Mouse (Mus musculus) forebrain, embryonic 10.5 days (tissue): Measurements from ENCODE around the gene Eef1g. TPM values are rescaled to one million over a fixed set of nuclear protein-coding genes. Genes with fewer than 3 reads are reported as not detected.
"Not testable (repeated sequence)": the region's sequence is repeated elsewhere in the genome, so short reads cannot be mapped to it uniquely, and the experiment has no call there.

Source experiments
- DNase-seq: peaks from one replicate; pipeline ENCODE4 v3.0.0-alpha.2; 2017; ENCODE audit warnings: low spot score; ENCODE audit errors: extremely low spot score
- H3K27ac ChIP-seq: fragments of 300-500 bp; sonication (generic); 2 replicates; pipeline ENCODE4 v1.5.1; 2016; ENCODE audit warnings: mild to moderate bottlenecking
- H3K27me3 ChIP-seq: fragments of 300-500 bp; sonication (generic); 2 replicates; pipeline ENCODE4 v1.6.1; 2016; ENCODE audit warnings: mild to moderate bottlenecking; ENCODE audit not compliant: poor library complexity, severe bottlenecking
- H3K36me3 ChIP-seq: fragments of 300-500 bp; sonication (generic); replicated peaks from 2 replicates; pipeline ENCODE4 v1.6.1; 2016; ENCODE audit warnings: mild to moderate bottlenecking, moderate library complexity
- H3K4me1 ChIP-seq: fragments of 300-500 bp; sonication (generic); 2 replicates; pipeline ENCODE4 v1.6.1; 2016
- H3K4me3 ChIP-seq: fragments of 300-500 bp; sonication (generic); 2 replicates; pipeline ENCODE4 v1.5.1; 2016; ENCODE audit warnings: mild to moderate bottlenecking, moderate library complexity
- H3K9me3 ChIP-seq: fragments of 300-500 bp; sonication (generic); 2 replicates; pipeline ENCODE4 v1.6.1; 2016; ENCODE audit warnings: mild to moderate bottlenecking, moderate library complexity
- WGBS: fragments of 180-500 bp; shearing (Covaris S2); methylation state at CpG from one replicate; pipeline ENCODE4 v1.1.7; 2016; 5-methylcytosine and 5-hydroxymethylcytosine counted together
- polyA plus RNA-seq: library from polyadenylated mRNA; unstranded; fragments of >200 nt; fragmentation: Nextera tagmentation; extraction: Ambion mirVana; gene quantifications from 2 replicates; pipeline ENCODE4 v1.2.1, GENCODE M21; 2016

Gene Eef1g
- polyA plus RNA-seq, 1 experiment from 2014 or later, result 559 TPM

- Histone ChIP-seq H3K4me3 (peak overlapping the region; percentile 73; the same call in 1 of the 2 replicates), H3K9me3 (no peaks in the 10 kb centered on the region), H3K36me3 (no peaks in the 10 kb centered on the region), H3K4me1 (peaks cover 53% of the 10 kb centered on the region), H3K27me3 (peaks cover 59% of the 10 kb centered on the region), H3K27ac (0 out of 2 replicates have a peak overlapping the region, but pooled peaks have one; percentile 25)
- 68% methylated on average over 4 of the region's 4 CpGs for WGBS
- no peak for DNase-seq
Measured at GRCm38 (mm10) chr19:8991245-8991870, 24.5 kb downstream of the Eef1g start.

- Histone ChIP-seq H3K4me1 (peaks cover 54% of the 10 kb centered on the region), H3K27ac (0 out of 2 replicates have a peak overlapping the region, but pooled peaks have one; percentile 49), H3K36me3 (no peaks in the 10 kb centered on the region), H3K9me3 (no peaks in the 10 kb centered on the region), H3K4me3 (0 out of 2 replicates have a peak overlapping the region, but pooled peaks have one; percentile 73), H3K27me3 (peaks cover 53% of the 10 kb centered on the region)
- 82% methylated on average over 13 of the region's 13 CpGs for WGBS
- no peak for DNase-seq
Measured at GRCm38 (mm10) chr19:8991871-8992735, 25.3 kb downstream of the Eef1g start.

- Histone ChIP-seq H3K36me3 (no peaks in the 10 kb centered on the region), H3K27ac (0 out of 2 replicates have a peak overlapping the region, but pooled peaks have one; percentile 49), H3K9me3 (no peaks in the 10 kb centered on the region), H3K27me3 (peaks cover 44% of the 10 kb centered on the region), H3K4me1 (peaks cover 56% of the 10 kb centered on the region), H3K4me3 (no peak overlapping the region)
- WGBS, result 36% methylated on average over 12 of the region's 12 CpGs
- peak; percentile 68 for DNase-seq
Measured at GRCm38 (mm10) chr19:8992769-8993624, 26.2 kb downstream of the Eef1g start.

GRCm38 (mm10) chr19:8993625-8993912, 26.7 kb downstream of the Eef1g start:
- Histone ChIP-seq H3K27me3 (peaks cover 38% of the 10 kb centered on the region), H3K9me3 (no peaks in the 10 kb centered on the region), H3K27ac (no peak overlapping the region), H3K4me3 (no peak overlapping the region), H3K36me3 (no peaks in the 10 kb centered on the region), H3K4me1 (peaks cover 51% of the 10 kb centered on the region)
- no peak for DNase-seq
- 61% methylated on average over 2 of the region's 2 CpGs for WGBS

DNA sequence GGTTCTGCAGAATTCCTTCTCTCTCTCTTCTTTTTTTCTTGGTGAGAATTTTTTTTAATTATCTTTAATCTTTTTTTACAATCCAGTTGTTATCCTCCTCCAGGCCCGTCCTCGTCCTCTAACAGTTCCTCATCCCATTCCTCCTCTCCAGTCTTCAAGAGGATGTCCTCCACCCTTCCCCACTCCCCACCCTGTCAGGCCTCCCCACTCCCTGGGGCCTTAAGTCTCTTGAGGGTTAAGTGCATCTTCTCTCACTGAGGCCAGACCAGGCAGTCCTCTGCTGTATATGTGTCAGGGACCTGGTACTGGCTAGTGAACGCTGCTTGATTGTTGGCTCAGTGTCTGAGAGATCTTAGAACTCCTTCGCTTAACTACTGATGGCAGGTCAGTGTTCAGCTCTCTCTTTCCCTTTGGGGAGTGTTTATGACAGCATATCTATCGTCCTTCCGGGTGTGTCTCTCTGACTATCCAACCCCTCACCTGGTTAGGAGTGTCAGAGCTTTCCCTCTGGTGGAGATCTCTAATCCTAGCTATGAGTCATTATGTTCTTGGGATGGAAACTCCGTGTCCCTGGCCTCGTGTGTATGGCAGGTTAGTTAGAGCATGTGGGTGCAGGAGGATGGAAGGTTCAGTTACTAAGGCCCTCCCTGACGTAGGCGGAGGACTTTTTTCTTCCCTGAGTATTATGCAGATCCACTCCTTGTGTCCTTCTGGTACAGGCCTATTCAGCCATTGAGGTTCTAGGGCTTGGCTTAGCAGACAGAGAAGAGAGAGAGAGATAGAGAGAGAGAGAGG, 28.2 kb downstream of the Eef1g start:
- Histone ChIP-seq H3K4me3 (no peak overlapping the region), H3K36me3 (no peaks in the 10 kb centered on the region), H3K27ac (no peak overlapping the region), H3K9me3 (no peaks in the 10 kb centered on the region), H3K4me1 (peaks cover 36% of the 10 kb centered on the region), H3K27me3 (peaks cover 24% of the 10 kb centered on the region)
- DNase-seq, result no peak
- 87% methylated on average over 10 of the region's 10 CpGs for WGBS

DNA sequence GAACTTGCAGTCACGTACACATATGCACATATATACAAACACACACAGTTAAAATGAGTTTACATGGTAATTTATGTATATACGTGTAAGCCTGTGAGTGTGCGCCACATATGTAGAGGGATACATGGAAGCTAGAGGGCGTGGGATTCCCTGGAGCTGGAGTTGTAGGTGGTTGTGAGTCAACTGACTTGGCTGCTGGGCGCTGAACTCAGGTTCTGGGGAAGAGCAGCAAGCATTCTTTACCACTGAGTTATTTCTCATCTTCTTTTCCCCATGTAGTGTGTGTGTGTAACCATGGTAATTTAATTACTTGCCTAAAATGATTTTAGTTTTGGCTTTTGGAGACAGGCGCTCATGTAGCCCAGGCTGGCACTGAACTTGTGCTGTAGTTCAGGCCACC, 29.8 kb downstream of the Eef1g start:
- peaks cover 2% of the 10 kb centered on the region for H3K36me3 ChIP-seq
- no peaks in the 10 kb centered on the region for H3K9me3 ChIP-seq
- peaks cover 8% of the 10 kb centered on the region for H3K27me3 ChIP-seq
- no peak for DNase-seq
- H3K4me1 ChIP-seq, result peaks cover 20% of the 10 kb centered on the region
- H3K27ac ChIP-seq, result no peak overlapping the region
- no peak overlapping the region for H3K4me3 ChIP-seq
- WGBS, result 92% methylated on average over 6 of the region's 6 CpGs

GRCm38 (mm10) chr19:8997546-8997945, 30.7 kb downstream of the Eef1g start:
- Histone ChIP-seq H3K4me3 (no peak overlapping the region), H3K4me1 (peaks cover 12% of the 10 kb centered on the region), H3K27ac (no peak overlapping the region), H3K36me3 (peaks cover 11% of the 10 kb centered on the region), H3K9me3 (no peaks in the 10 kb centered on the region), H3K27me3 (no peaks in the 10 kb centered on the region)
- no peak for DNase-seq
- 86% methylated on average over 4 of the region's 4 CpGs for WGBS

GRCm38 (mm10) chr19:8998546-8998945, 31.7 kb downstream of the Eef1g start:
- Histone ChIP-seq H3K4me1 (peaks cover 7% of the 10 kb centered on the region), H3K9me3 (no peaks in the 10 kb centered on the region), H3K4me3 (no peak overlapping the region), H3K27me3 (no peaks in the 10 kb centered on the region), H3K27ac (no peak overlapping the region), H3K36me3 (peaks cover 14% of the 10 kb centered on the region)
- 87% methylated on average over 6 of the region's 6 CpGs for WGBS
- no peak for DNase-seq

DNA sequence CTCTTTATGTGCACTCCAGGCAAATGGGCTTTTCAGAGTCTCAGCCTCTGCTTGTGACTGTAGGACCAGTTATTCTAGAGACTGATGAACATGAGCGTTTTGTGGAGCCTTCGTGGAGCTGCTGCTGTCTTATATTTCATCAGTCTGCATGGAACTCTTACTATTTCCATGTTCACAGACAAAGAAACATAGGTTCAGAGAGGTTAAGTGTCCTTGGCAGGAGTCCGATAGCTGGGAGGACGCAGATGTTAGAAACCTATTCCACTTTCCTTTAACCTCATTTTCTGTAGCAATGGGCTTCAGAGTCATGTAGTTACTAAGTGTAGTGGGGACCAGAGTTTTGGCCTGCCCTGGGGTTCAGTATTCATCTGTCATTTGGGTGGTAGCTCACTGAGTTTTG, 32.4 kb downstream of the Eef1g start:
- H3K27me3 ChIP-seq, result no peaks in the 10 kb centered on the region
- WGBS, result 94% methylated on average over 4 of the region's 4 CpGs
- H3K36me3 ChIP-seq, result peaks cover 14% of the 10 kb centered on the region
- H3K9me3 ChIP-seq, result no peaks in the 10 kb centered on the region
- no peak overlapping the region for H3K4me3 ChIP-seq
- peaks cover 7% of the 10 kb centered on the region for H3K4me1 ChIP-seq
- no peak overlapping the region for H3K27ac ChIP-seq
- DNase-seq, result no peak

GRCm38 (mm10) chr19:9006915-9007314, 40.1 kb downstream of the Eef1g start:
- H3K27me3 ChIP-seq, H3K9me3 ChIP-seq, H3K4me3 ChIP-seq, H3K4me1 ChIP-seq, H3K27ac ChIP-seq, DNase-seq: not testable (repeated sequence)
- H3K36me3 ChIP-seq, result peaks cover 13% of the 10 kb centered on the region
- WGBS, result 92% methylated on average over 2 of the region's 2 CpGs

DNA sequence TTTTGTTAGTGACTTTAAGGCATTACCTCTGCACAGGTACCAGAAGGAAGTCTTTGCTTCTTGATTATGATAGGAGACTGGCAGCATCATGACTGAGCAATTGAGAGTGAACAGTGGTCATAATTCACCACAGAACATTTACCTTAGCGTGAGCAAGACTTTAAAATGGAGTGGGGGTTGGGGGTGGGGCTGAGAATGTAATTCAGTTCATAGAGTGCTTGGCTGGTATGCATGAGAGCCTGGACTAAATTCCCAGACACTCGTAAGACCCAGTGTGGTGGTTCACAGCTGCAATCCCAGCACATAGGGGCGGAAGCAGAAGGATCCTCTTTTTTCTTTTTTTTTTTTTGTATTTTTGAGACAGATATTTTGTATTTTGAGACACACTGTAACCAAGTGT, 52.5 kb downstream of the Eef1g start:
- DNase-seq, result no peak
- Histone ChIP-seq H3K27me3 (no peaks in the 10 kb centered on the region), H3K4me1 (no peaks in the 10 kb centered on the region), H3K4me3 (no peak overlapping the region), H3K27ac (no peak overlapping the region), H3K36me3 (no peaks in the 10 kb centered on the region), H3K9me3 (no peaks in the 10 kb centered on the region)
- 90% methylated on average over 3 of the region's 3 CpGs for WGBS
